Mouse (Mus musculus): ENCODE data around the gene Dbt.
"Not testable (repeated sequence)": the region's sequence is repeated elsewhere in the genome, so short reads cannot be mapped to it uniquely, and the experiment has no call there.

Dbt gene

DNA sequence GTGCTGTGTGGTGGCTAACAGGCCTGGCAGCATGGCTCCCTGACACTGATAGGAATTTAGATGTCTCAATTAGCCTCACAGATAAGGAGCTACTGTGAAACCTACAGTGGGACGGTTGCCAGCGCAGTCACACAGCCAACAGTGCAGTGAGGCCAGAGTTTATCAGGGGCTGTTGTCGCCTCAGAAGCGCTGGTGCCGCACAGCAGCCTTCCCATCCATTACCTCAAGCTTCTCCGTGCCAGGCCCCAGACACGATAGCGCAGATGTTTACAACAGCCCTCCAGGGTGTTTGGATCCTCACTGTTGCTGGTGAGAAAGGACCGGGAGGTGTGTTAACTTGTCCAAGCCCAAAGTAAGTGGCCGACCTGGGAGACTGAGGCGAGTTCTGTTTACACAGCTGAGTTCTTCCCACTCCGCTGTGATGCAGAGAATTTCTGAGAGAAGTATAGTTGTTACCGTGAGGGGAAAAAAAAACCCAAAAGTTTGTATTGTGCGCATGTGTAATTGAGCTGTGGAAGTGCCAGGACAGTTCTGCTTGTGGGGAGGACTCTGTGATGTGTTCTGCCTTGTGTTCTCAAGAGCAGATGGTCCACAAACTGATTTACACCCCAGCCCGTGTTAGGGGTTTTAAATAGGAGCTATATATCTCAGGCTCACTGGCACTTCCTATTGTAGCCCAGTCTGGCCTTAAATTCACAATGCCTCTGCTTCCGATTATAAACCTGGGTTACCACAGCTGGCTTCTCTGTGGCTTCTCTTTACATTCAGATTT is 23.7 kb downstream of the Dbt start:
- in situ Hi-C loops (cut with MboI; ENCODE audit: unreplicated experiment in 2 of 2): loop anchor here in 1 of 2 experiments (5.0 kb wide), 1 partner anchor 46 kb away; no protein-coding TSS in a partner anchor

DNA sequence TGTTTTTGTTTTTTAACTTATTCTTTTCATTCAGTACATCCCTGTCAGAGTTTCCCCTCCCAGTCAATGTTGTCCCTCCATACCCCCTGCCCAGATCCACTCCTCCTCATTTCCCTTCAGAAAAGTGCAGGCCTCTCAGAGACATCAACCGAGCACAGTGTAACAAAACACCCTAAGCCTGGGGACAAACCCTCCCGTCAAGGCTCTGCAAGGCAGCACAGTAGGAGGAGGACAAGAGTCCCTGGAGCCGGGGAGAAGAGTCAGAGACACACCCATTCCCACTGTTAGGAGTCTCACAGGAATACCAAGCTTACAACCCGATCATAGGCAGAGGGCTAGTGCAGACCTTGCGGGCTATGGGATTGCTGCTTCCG is 24.3 kb downstream of the Dbt start:
- in situ Hi-C loops (cut with MboI; ENCODE audit: unreplicated experiment in 2 of 2): loop anchor here in 1 of 2 experiments (5.0 kb wide), 1 partner anchor 45 kb away; no protein-coding TSS in a partner anchor

DNA sequence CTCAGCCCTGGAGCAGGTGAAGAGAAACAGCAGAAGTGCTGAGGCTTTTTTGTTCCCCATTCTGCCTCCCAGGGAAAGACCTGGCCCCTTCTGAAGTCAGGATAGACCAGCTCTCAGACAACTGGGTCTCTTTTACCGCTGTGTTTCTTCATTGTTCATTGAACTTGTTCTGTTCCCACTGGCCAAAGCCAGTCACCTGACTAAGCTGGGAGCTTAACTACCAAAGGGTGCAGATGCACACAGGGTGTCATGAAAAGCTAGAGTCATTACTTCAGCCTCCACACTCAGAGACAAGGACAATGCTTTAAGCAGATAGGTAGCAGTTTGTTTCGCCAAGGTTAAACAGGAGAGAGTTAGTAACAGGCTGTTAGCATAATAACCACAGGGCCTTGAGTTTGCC is 29.2 kb downstream of the Dbt start:
- in situ Hi-C loops (cut with MboI; ENCODE audit: unreplicated experiment in 2 of 2): no loop called here

DNA sequence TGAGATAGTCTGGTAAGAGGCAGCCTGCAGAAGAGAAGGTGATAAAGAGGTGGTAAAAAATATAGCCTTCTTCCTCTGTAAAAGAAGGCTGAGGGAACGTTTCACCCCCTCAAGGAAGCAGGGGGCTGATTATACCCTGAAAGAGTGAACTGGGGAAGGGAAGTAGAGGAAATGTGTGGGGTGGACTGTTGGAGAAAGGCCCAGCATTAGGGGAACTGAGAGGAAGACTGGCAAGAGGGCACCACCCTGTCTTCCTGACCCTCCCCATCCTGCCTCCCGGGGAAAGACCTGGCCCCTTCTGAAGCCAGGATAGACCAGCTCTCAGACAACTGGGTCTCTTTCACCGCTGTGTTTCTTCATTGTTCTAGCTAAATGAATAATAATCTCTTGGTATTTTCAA is 29.7 kb downstream of the Dbt start:
- in situ Hi-C loops (cut with MboI; ENCODE audit: unreplicated experiment in 2 of 2): no loop called here

DNA sequence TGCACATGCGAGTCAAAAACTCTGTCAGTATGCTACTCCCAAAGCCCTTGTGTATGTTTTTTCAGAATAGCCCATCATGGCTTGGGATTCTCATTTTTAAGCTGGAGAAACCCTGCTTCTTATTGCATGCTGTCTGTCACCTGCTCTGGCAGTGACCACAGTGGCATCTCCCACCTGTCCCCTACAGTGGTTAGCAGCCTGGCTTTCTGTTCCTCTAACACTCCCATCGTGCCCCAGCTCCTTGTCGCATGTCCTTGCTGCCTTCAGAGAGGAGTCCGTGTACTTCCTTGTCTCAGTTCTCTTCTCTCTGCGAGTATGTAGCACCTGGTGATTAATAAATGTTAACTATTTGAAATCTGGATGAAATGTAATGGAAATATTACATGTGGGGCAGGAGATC is 34.6 kb downstream of the Dbt start:
- in situ Hi-C loops (cut with MboI; ENCODE audit: unreplicated experiment in 2 of 2): no loop called here

DNA sequence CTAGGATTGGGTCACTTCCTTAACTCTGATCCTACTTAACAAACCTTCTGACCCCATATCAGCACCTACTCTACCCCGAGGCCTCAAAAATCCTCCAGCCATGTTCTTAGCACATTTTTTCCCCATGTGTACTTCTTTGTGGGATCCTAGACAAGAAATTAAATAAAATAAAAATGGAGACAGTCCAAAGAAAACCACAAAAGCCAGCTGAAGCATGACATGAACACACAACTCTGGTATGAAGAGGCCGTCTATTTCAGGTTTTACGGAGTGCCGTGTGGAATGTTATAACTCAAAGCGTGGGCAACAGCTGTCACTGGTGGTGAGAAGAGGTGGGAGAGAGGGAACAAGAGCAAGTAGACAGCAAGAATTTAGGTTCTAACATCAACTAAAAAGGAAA is 38.5 kb downstream of the Dbt start:
- in situ Hi-C loops (cut with MboI; ENCODE audit: unreplicated experiment in 2 of 2): no loop called here

DNA sequence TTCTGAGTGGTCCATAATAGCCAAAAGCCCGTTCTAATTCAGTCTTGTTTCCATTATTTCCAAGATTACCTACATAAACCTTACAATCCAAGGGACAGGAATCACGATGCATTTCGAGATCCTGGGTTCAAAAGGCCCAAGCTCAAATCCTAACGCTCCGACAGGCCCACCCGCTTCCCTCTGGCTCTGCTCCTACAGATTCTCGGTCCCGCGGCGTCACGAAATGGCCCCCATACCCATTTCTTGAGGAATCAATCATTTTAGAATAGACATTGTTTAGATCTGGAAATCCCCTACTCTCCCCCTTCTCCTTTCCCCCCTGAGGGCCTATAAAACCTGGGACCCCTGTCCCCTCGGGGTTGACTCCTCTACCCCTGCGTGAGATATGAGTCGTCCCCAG is 48.4 kb downstream of the Dbt start:
- in situ Hi-C loops (cut with MboI; ENCODE audit: unreplicated experiment in 2 of 2): not testable (repeated sequence)

DNA sequence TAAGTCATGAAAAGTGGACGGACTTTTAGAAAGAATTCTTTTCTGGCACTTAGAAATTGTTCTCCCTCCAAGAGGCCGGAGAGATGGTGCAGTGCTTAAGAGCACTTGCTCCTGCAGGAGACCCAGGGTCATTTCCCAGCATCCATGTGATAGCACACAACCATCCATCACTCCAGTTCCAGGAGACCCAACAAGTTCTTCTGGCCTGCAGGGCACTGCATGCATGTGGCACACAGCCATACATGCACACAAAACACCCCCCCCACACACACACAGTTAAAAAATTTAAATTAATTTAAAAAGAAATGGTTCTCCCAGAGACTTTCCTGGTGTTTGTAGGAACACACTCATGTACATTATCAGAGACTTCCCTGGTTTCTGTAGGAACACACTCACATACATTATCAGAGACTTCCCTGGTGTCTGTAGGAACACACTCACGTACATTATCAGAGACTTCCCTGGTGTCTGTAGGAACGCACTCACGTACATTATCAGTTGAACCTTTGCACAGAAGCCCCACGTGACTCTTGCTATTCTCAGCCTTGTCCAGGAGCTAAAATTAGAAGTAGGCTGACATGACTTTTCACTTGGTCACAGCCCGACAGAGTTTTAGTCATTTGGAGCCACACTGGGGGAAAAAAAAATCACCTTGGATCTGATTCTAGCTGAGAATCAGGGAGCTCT is 49.7 kb downstream of the Dbt start, which contains the start of gene Lrrc39:
Lrrc39 (plus strand) TSS at position 566 of the 687 bp plus-strand sequence.
- in situ Hi-C loops (cut with MboI; ENCODE audit: unreplicated experiment in 2 of 2): no loop called here

DNA sequence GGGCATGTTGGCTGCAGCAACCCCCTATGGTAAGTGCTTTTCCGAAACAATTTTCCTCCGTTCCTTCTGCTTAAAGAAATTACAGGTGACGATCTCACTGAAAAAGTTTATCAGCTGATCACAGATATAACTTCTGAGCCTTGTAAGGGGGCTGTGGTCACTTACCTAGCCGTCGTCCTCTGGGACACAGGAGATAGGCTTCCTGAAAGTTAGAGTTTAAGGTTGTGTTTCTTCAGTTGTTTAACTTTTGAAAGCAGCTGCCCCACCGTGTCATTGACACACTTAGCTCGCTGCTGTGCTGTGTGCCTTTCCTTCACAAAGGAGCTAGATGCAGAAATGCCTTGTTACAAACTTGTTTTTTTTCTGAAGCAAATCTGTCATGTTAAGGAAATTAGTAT is 50.2 kb downstream of the Dbt start:
- in situ Hi-C loops (cut with MboI; ENCODE audit: unreplicated experiment in 2 of 2): no loop called here

DNA sequence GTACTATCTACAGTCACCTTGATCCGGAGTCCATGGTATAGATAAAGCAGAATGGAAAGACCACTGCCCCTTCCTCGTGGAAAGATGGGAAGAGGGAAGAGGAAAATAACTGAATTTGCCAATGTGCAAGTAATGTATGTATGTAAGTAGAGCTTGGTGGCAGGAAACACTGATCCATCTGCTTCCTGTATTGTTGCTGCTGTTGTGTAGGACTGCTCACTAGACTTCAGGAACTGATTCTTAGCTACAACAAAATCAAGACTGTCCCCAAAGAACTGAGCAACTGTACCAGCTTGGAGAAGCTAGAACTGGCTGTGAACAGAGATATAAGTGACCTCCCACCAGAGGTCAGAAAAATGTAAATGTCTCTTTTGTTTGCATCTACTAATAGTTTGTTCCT is 57.8 kb downstream of the Dbt start:
- in situ Hi-C loops (cut with MboI; ENCODE audit: unreplicated experiment in 2 of 2): no loop called here

DNA sequence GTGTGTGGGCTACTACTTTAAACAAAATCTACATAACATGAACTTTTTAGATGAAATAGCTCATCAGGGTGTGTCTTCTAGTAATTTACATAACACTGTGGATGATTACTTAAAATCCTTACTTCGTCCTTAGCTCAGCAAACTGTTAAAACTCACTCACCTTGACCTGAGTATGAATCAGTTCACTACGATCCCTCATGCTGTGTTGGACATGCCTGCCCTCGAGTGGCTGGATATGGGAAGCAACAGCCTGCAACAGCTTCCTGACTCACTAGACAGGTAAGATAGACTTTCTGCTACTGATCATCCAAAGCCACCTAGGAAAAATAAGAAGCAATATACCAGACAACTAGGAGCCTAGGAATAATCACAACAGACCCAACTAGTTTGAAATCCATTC is 64.4 kb downstream of the Dbt start:
- in situ Hi-C loops (cut with MboI; ENCODE audit: unreplicated experiment in 2 of 2): loop anchor here in 1 of 2 experiments (5.0 kb wide), 1 partner anchor 235 kb away; no protein-coding TSS in a partner anchor

DNA sequence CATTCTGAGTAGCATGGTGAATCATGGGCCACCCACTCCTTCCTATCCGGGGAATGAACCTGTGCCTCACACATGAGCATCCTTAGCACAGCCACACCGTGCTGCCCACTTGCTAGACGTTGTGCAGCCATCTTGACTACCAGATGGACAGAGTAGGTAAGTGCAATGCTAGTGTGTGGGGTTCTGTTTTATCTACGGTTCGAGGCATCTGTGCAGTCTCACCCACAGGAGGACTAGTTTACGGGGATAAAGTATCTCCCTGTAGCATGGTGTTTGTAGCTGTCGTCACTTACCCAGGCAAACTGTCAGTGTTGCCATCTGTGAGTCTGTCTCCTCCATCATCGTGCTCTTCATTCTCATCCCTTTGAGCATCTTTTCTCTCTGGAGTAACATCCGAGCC is 69.3 kb downstream of the Dbt start:
- in situ Hi-C loops (cut with MboI; ENCODE audit: unreplicated experiment in 2 of 2): loop anchor here in 1 of 2 experiments (5.0 kb wide), 2 partner anchors 45 to 255 kb away; no protein-coding TSS in a partner anchor

DNA sequence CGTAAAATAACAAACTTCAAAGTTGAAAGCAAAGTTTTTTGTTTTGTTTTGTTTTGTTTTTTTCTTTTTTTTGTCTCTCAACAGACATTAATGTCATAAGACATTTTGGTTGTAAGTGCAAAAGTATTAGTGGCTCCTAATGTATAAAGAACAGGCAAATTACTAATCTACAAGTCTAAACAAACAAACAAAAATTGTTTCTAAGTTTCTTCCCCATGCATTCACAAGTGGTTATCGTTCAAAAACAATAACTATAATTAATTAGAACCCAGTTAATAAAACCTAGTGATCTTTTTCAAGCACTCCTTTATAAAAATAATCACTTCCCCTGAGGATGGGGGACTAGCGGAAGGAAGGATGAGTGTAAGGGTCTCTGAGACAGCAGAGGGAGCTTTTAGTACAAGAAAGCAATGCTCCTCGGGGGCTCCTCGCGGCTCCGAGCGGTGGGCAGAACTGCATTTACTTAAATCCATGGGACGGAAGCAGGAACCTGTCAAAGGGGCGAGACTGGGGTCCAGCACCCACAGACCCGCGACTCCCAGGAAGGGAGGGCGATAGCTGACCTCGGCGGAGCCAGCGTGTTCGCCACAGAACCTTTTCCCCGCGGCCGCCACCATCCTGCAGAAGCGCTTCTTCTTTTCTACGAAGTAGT is 81.3 kb downstream of the Dbt start:
- in situ Hi-C loops (cut with MboI; ENCODE audit: unreplicated experiment in 2 of 2): loop anchor here (5.0 to 10.0 kb wide), 7 partner anchors 79 to 241 kb away; partner anchors contain the start of genes Cdc14a (in 2 of the 2) and Dbt (in 2 of the 2)

DNA sequence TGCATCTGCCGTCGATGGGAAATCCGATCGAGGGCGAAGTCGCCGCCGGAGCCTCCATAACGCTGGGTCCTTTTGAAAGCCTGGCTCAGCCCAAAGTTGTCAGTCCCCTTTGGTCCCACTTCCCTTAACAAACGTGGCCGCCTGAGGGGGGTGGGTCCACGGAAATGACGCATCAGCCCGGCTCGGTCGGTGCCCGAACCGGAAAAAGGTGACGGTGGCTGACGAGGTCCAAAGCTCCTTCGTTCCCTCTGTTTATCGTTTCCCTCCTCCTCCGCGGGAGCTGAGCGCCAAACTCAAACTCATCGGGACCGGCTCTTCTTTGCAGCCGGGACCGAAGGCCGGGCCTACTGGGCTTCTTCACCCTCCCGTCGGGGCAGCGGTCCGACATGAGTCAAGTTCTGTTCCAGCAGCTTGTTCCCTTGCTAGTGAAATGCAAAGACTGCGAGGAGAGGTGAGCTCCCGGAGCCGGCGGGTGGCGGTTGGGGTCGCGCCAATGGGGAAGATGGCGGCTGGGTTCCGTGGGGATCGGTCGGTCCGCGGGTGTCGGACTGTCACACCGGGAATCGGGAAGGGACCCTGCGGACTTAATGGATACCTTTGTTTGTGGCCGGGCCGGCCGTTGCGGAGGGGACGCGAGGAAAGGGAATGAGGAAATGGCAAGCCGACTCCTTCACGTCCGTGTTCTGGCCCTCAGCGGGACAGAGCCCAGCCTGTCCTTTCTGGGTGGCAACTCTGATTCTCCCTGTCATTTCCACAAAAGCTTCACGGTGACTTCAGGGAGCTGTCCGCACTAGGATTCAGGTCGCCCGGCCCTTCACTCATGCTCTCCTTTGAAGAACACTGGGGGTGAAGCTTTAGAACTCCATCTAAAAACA is 82.1 kb downstream of the Dbt start, which contains the start of gene Sass6:
Sass6 (plus strand) TSS at position 255 of the 875 bp plus-strand sequence.
- in situ Hi-C loops (cut with MboI; ENCODE audit: unreplicated experiment in 2 of 2): loop anchor here (5.0 to 10.0 kb wide), 8 partner anchors 67 to 240 kb away; partner anchors contain the start of genes Cdc14a (in 2 of the 2), Dbt (in 2 of the 2) and Mfsd14a (in 1 of the 2)

DNA sequence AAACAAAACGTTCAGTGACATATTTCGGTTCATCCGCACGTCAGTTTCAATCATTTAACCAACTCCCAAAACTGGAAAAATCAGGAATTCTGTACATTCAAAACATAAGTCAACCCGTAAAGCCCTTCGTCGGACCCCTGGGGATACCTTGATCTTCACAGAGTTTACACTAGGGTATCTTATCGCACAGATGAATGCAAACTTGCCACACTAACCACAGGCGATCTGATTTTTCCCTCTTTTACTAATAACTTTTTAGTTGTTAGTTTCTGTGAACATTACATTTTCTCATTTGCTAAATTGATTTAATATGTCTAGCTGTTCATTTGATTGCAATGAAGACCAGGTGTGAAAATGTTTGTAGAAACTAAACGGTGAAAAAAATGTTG is 82.7 kb downstream of the Dbt start:
- in situ Hi-C loops (cut with MboI; ENCODE audit: unreplicated experiment in 2 of 2): loop anchor here (5.0 to 10.0 kb wide), 5 partner anchors 67 to 239 kb away; partner anchors contain the start of genes Cdc14a (in 1 of the 2), Dbt (in 1 of the 2) and Mfsd14a (in 1 of the 2)

Data from v-Abl transformed pro-B cells (cell line).